Mouse (Mus musculus) MEL (cell line): ENCODE results near the gene Ikzf1.

Source experiments
- POLR2A ChIP-seq, 2 experiments: IDR thresholded peaks; 2 replicates each; pipeline ENCODE4 v1.6.1; 2011 to 2012; ENCODE audit warnings: low read length in 2 of 2, mild to moderate bottlenecking in 2 of 2, control low read depth in 1 of 2, improper control_type of control experiment in 1 of 2, low read depth in 1 of 2, moderate library complexity in 1 of 2; ENCODE audit not compliant: control insufficient read depth in 1 of 2, insufficient read depth in 1 of 2, poor library complexity in 1 of 2
- POLR2AphosphoS2 ChIP-seq: IDR thresholded peaks from 2 replicates; pipeline ENCODE4 v1.6.1; 2011; ENCODE audit warnings: low read length, improper control_type of control experiment

GRCm38 (mm10) chr11:11694472-11695177, 9.8 kb downstream of the Ikzf1 start:
- no peak for TF ChIP-seq POLR2A (IDR thresholded peaks at IDR 0.05; ENCODE audit: control insufficient read depth in 1 of 2, insufficient read depth in 1 of 2, low read depth in 1 of 2, low read length in 2 of 2, poor library complexity in 1 of 2)
- TF ChIP-seq POLR2AphosphoS2, result no peak; the same call in 1 of the 2 replicates
